ENCODE assay signal across 8 mouse cellular contexts in the genomic region with DNA sequence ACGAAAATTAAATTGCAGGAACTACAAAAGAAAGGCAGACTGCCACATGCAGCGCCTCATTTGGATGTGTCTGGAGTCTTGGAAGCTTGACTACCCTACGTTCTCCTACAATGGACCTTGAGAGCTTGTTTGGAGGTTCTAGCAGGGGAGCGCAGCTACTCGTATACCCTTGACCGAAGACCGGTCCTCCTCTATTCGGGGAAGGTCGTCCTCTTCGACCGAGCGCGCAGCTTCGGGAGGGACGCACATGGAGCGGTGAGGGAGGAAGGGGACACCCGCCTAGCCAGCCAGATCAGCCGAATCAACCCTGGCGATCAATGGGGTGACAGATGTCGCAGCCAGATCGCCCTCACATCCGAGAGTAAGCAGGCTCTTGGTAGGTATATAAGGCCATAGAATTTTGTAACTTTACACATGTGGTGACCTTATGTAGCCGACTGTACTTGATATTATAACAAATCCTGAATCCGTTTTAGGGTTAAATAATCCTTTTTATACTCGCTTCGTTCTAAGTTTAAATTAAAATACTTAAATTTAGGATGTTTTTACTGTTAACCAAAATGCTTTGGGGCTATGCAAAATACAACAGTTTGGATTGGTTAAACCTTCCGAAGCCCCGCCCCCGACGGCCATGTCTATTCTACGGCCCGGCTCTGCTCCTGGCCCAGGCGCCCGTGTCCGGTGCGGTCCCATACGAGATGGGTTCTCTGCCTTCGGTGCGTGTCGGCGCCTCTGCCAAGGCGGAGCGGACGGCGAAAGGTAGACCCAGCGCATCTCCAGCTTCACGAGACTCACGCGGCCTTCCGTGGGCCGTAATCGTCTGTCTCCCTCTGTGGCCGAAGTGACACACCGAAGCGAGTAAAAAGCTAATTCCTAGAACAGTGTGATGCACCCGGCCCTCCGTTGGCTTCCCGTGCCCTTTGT. TPM values are rescaled to one million over a fixed set of nuclear protein-coding genes. Genes with fewer than 3 reads are reported as not detected.
DNase-seq lines count a peak whose midpoint lies in the region; ATAC-seq and TF ChIP-seq lines count a peak whose summit lies in the region.

No protein-coding gene starts in this region.

- ATAC-seq in forebrain, embryonic 15.5 days (replicated peaks): peak; percentile 98
- ATAC-seq in neutrophil, adult 5-6 weeks (ENCODE audit: extremely low read depth, insufficient number of reproducible peaks, low FRiP score, poor library complexity, severe bottlenecking): peak; percentile 91

- H3K36me3 ChIP-seq in forebrain, embryonic 15.5 days: no peaks in the 10 kb centered on the region

- peaks cover 12% of the 10 kb centered on the region; the same call in 1 of the 2 replicates for H3K4me1 ChIP-seq in forebrain, embryonic 15.5 days
- peaks cover 4% of the 10 kb centered on the region; the same call in 1 of the 2 replicates for H3K4me1 ChIP-seq in lung, adult 2 months (ENCODE audit: control insufficient read depth, insufficient read depth, low read length)

- under 1% methylated on average over 56 of the region's 58 CpGs for WGBS in forebrain, embryonic 15.5 days
- WGBS in lung, adult 2 months: under 1% methylated on average over 56 of the region's 58 CpGs

- no peak for TF ChIP-seq CTCF in lung, adult 2 months (IDR thresholded peaks at IDR 0.05; ENCODE audit: insufficient read depth, low read length)

- peak; percentile 94 for DNase-seq in ES-CJ7 (ENCODE audit: low read depth, low spot score)
- DNase-seq in cerebellum, adult 11-12 months: peak; percentile 96
- DNase-seq in heart, postnatal 25 days (ENCODE audit: low spot score): peak; percentile 88
- peak; percentile 90 to 97 for DNase-seq in layer of hippocampus, adult 18-20 months (ENCODE audit: low spot score in 2 of 2)
- peak; percentile 91 for DNase-seq in lung, adult 2 months
- DNase-seq in thymus, adult 18-20 months: peak; percentile 80 to 89

- no peaks in the 10 kb centered on the region for H3K27me3 ChIP-seq in forebrain, embryonic 15.5 days

- H3K27ac ChIP-seq in forebrain, embryonic 15.5 days (replicated peaks): peak overlapping the region; percentile 98

- H3K9me3 ChIP-seq in forebrain, embryonic 15.5 days: no peaks in the 10 kb centered on the region

- peak overlapping the region; percentile 77 for H3K9ac ChIP-seq in forebrain, embryonic 15.5 days (replicated peaks)

- TF ChIP-seq POLR2A in lung, adult 2 months (IDR thresholded peaks at IDR 0.05; ENCODE audit: borderline replicate concordance, extremely low read depth, low read depth, low read length): peak; percentile 99

- peak overlapping the region; percentile 59 for H3K4me3 ChIP-seq in forebrain, embryonic 15.5 days
- H3K4me3 ChIP-seq in lung, adult 2 months (replicated peaks; ENCODE audit: extremely low read depth, low read depth, low read length): peak overlapping the region; percentile 85

- peak overlapping the region; percentile 65 for H3K4me2 ChIP-seq in forebrain, embryonic 15.5 days (replicated peaks)

- intact Hi-C loops in heart, postnatal 25 days (cut with DNase I): loop anchor here (2.0 to 10.0 kb wide), 2 partner anchors 15 to 421 kb away; partner anchors contain the start of gene Gclc

RNA-seq across cellular contexts. Expression of gene Gsta4, which starts 7.0 kb away (rescaled TPM):
- 16.0 and 16.8 TPM in 2 replicates for polyA plus RNA-seq in forebrain, embryonic 15.5 days (2015; fragmentation: Nextera tagmentation; extraction: Ambion mirVana)
- total RNA-seq in heart, postnatal 25 days (2021): 10 to 100 TPM; 81.4 to 87.9 TPM
- 10 to 100 TPM; 56.0 to 60.8 TPM for total RNA-seq in layer of hippocampus, adult 18-20 months (2021)
- 29.2 and 85.9 TPM in 2 replicates for polyA plus RNA-seq in lung, adult 2 months (2012; rRNA removed)
- 3.4 and 4.2 TPM in 2 replicates for total RNA-seq in neutrophil, adult 5-6 weeks (2017)

RNA-seq across cellular contexts. Expression of gene Gsta1, which starts 54.9 kb away (rescaled TPM):
- polyA plus RNA-seq in forebrain, embryonic 15.5 days (2015; fragmentation: Nextera tagmentation; extraction: Ambion mirVana): not detected in 2 replicates
- under 1 TPM in 1 of 2 experiments, not detected in 1; 0.39 TPM for total RNA-seq in heart, postnatal 25 days (2021)
- not detected for total RNA-seq in layer of hippocampus, adult 18-20 months (2021)
- 0.27 and 1.7 TPM in 2 replicates for polyA plus RNA-seq in lung, adult 2 months (2012; rRNA removed)
- not detected in 2 replicates for total RNA-seq in neutrophil, adult 5-6 weeks (2017)

Comparison
In these comparisons a context has a peak if more than half of its experiments do, and no peak if none do; other contexts are left out.
1. Peak in every context shown above with its lines: DNase-seq, ATAC-seq, H3K4me3 ChIP-seq and H3K27ac ChIP-seq.
2. RNA of gene Gsta4, which starts 7.0 kb away (total RNA-seq): 81.4 to 87.9 TPM in heart, postnatal 25 days and 56.0 to 60.8 TPM in layer of hippocampus, adult 18-20 months; 3.4 to 4.2 TPM in neutrophil, adult 5-6 weeks; every median in the first group is over 10 times any median in the second.